Mouse (Mus musculus) c-Kit-positive CD71-positive TER-119-positive erythroid progenitor cells, embryonic 14.5 days (primary cell): ENCODE results near the gene Lonrf2.

Experiments used
- DNase-seq: peaks from one replicate; pipeline ENCODE4 v3.0.0-alpha.2; 2013; ENCODE audit warnings: low spot score

Lonrf2 gene

GRCm38 (mm10) chr1:38835568-38836476 is 689 bp downstream of the Lonrf2 start:
- no peak for DNase-seq

- DNase-seq, result no peak
These were observed 1.6 kb downstream of the Lonrf2 start for GRCm38 (mm10) chr1:38834899-38835298.

- DNase-seq, result no peak
These were observed 11.6 kb downstream of the Lonrf2 start for GRCm38 (mm10) chr1:38824926-38825325.

GRCm38 (mm10) chr1:38823851-38824250 is 12.7 kb downstream of the Lonrf2 start:
- no peak for DNase-seq

- DNase-seq, result no peak
These were observed 16.8 kb downstream of the Lonrf2 start for GRCm38 (mm10) chr1:38819691-38820090.

GRCm38 (mm10) chr1:38817671-38818070 is 18.8 kb downstream of the Lonrf2 start:
- no peak for DNase-seq

- DNase-seq, result no peak
These were observed 19.2 kb downstream of the Lonrf2 start for GRCm38 (mm10) chr1:38817268-38817667.

GRCm38 (mm10) chr1:38816306-38816705 is 20.2 kb downstream of the Lonrf2 start:
- DNase-seq, result no peak

- no peak for DNase-seq
These were observed 29.4 kb downstream of the Lonrf2 start for GRCm38 (mm10) chr1:38807121-38807520.

GRCm38 (mm10) chr1:38800402-38800801 is 36.1 kb downstream of the Lonrf2 start:
- DNase-seq, result no peak

- DNase-seq, result no peak
These were observed 37.2 kb downstream of the Lonrf2 start for GRCm38 (mm10) chr1:38799304-38799703.

GRCm38 (mm10) chr1:38796936-38797335 is 39.6 kb downstream of the Lonrf2 start:
- DNase-seq, result no peak

- no peak for DNase-seq
These were observed 41.0 kb downstream of the Lonrf2 start for GRCm38 (mm10) chr1:38795496-38795895.

GRCm38 (mm10) chr1:38791016-38791810 is 45.3 kb downstream of the Lonrf2 start:
- DNase-seq, result no peak

- no peak for DNase-seq
These were observed 46.4 kb downstream of the Lonrf2 start for GRCm38 (mm10) chr1:38789988-38790602.

GRCm38 (mm10) chr1:38788904-38789303 is 47.6 kb downstream of the Lonrf2 start:
- DNase-seq, result no peak

- no peak for DNase-seq
These were observed 49.1 kb downstream of the Lonrf2 start for GRCm38 (mm10) chr1:38787443-38787842.

- no peak for DNase-seq
These were observed 50.2 kb downstream of the Lonrf2 start for GRCm38 (mm10) chr1:38786358-38786757.

GRCm38 (mm10) chr1:38778271-38778670 is 58.2 kb downstream of the Lonrf2 start:
- DNase-seq, result no peak

- no peak for DNase-seq
These were observed 59.0 kb downstream of the Lonrf2 start for GRCm38 (mm10) chr1:38777500-38777899.

- no peak for DNase-seq
These were observed 60.8 kb downstream of the Lonrf2 start for GRCm38 (mm10) chr1:38775713-38776112.

GRCm38 (mm10) chr1:38770676-38771075 is 65.8 kb downstream of the Lonrf2 start:
- DNase-seq, result no peak

- DNase-seq, result no peak
These were observed 66.6 kb downstream of the Lonrf2 start for GRCm38 (mm10) chr1:38769920-38770319.
